In genomic region chr1:187899541-187899940, GRCm38 (mm10) we compare ENCODE assay signal across 23 mouse cellular contexts.
"Had no signal": no experiment of that assay in that cellular context is flagged by ENCODE, and none has a peak within 500 bp of the region (broad histone marks: within the 10 kb centered on the region; RNA-seq: fewer than 3 reads in every experiment).

No protein-coding gene starts in this region.

- H3K4me3 ChIP-seq: heart, embryonic 10.5 days; heart, embryonic 12.5 days; hindbrain, embryonic 12.5 days; intestine, embryonic 15.5 days; layer of hippocampus, adult 2 months; left cerebral cortex, adult 2 months; limb, embryonic 10.5 days; limb, embryonic 12.5 days had no signal

- H3K4me1 ChIP-seq: hindbrain, embryonic 12.5 days; limb, embryonic 12.5 days had no signal

- ATAC-seq: forebrain, postnatal 0 days; hindbrain, embryonic 16.5 days; inflammation-experienced regulatory T-cells, adult 6 months; intestine, embryonic 15.5 days; intestine, postnatal 0 days had no signal

- H3K36me3 ChIP-seq: heart, embryonic 10.5 days; heart, embryonic 12.5 days; hindbrain, embryonic 12.5 days; intestine, embryonic 15.5 days; limb, embryonic 10.5 days; limb, embryonic 12.5 days had no signal

- H3K9ac ChIP-seq: forebrain, postnatal 0 days; heart, embryonic 12.5 days; hindbrain, embryonic 12.5 days; hindbrain, embryonic 14.5 days; intestine, embryonic 15.5 days; limb, embryonic 12.5 days had no signal

- H3K27ac ChIP-seq: heart, embryonic 10.5 days; hindbrain, embryonic 12.5 days; hindbrain, embryonic 14.5 days; intestine, embryonic 15.5 days; layer of hippocampus, adult 2 months; left cerebral cortex, adult 2 months; limb, embryonic 10.5 days; limb, embryonic 12.5 days had no signal

- DNase-seq: forebrain, postnatal 0 days; gastrocnemius, postnatal 14 days; gastrocnemius, postnatal 36 days; heart, adult 18-20 months; heart, postnatal 10 days; heart, postnatal 36 days; kidney, adult 18-20 months; kidney, adult 8-10 months; kidney, postnatal 10 days; kidney, postnatal 25 days; kidney, postnatal 4 days had no signal

- H3K4me2 ChIP-seq: heart, embryonic 12.5 days; hindbrain, embryonic 12.5 days; hindbrain, embryonic 14.5 days; intestine, embryonic 15.5 days; limb, embryonic 12.5 days had no signal

- H3K9me3 ChIP-seq: heart, embryonic 10.5 days; heart, embryonic 12.5 days; hindbrain, embryonic 12.5 days; intestine, embryonic 15.5 days; limb, embryonic 10.5 days; limb, embryonic 12.5 days had no signal

- H3K27me3 ChIP-seq: heart, embryonic 12.5 days; hindbrain, embryonic 12.5 days; limb, embryonic 12.5 days had no signal
